11 mouse cellular contexts compared by ENCODE assay signal in the genomic region with DNA sequence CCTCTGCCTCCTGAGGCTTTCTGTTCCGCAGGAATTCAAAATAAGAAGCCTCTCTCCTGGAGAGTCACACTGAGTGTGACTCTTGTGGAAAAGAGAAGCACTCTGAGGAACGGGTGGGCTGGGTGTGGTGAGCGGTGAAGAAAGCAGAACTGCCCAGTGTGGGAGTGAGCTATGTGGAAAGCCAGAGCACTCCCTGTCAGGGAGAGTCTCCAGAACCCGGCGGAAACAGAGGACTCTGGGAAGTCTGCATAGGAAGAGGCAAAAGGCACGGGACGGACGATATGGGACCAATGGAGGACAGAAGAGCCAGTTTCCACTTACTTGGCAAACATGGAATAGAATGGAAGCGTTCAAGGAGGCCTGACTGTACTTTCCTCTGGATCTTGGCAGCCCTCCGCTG. TPM values are rescaled to one million over a fixed set of nuclear protein-coding genes. Genes with fewer than 3 reads are reported as not detected.
DNase-seq lines count a peak whose midpoint lies in the region; ATAC-seq lines count a peak whose summit lies in the region.
"Had no signal": no experiment of that assay in that cellular context is flagged by ENCODE, and none has a peak within 500 bp of the region (broad histone marks: within the 10 kb centered on the region; RNA-seq: fewer than 3 reads in every experiment).

No protein-coding gene starts in this region.

- no peak overlapping the region for H3K27ac ChIP-seq in liver, embryonic 16.5 days (ENCODE audit: low read length)
- H3K27ac ChIP-seq in liver, embryonic 12.5 days: no peak overlapping the region
- H3K27ac ChIP-seq in stomach, embryonic 16.5 days (ENCODE audit: low read length): no peak overlapping the region
- no peak overlapping the region for H3K27ac ChIP-seq in midbrain, embryonic 11.5 days (ENCODE audit: low read depth, low read length)
- H3K27ac ChIP-seq in midbrain, embryonic 16.5 days (ENCODE audit: low read length): no peak overlapping the region
- H3K27ac ChIP-seq in hindbrain, embryonic 12.5 days: no peak overlapping the region
- H3K27ac ChIP-seq: embryonic facial prominence, embryonic 10.5 days; limb, embryonic 12.5 days; neural tube, embryonic 13.5 days had no signal

- no peaks in the 10 kb centered on the region for H3K27me3 ChIP-seq in liver, embryonic 16.5 days (ENCODE audit: control insufficient read depth, insufficient read depth, low read depth, low read length)
- H3K27me3 ChIP-seq in liver, embryonic 12.5 days (replicated peaks): peaks cover 14% of the 10 kb centered on the region
- H3K27me3 ChIP-seq in stomach, embryonic 16.5 days (ENCODE audit: control insufficient read depth, insufficient read depth, low read length): no peaks in the 10 kb centered on the region
- H3K27me3 ChIP-seq in midbrain, embryonic 11.5 days (ENCODE audit: control insufficient read depth, insufficient read depth, low read length): no peaks in the 10 kb centered on the region
- no peaks in the 10 kb centered on the region for H3K27me3 ChIP-seq in midbrain, embryonic 16.5 days (ENCODE audit: control insufficient read depth, insufficient read depth, low read depth, low read length)
- no peaks in the 10 kb centered on the region for H3K27me3 ChIP-seq in hindbrain, embryonic 12.5 days
- H3K27me3 ChIP-seq: limb, embryonic 12.5 days; neural tube, embryonic 13.5 days had no signal

- no peaks in the 10 kb centered on the region for H3K9me3 ChIP-seq in liver, embryonic 16.5 days (replicated peaks; ENCODE audit: control insufficient read depth, low read length)
- no peaks in the 10 kb centered on the region for H3K9me3 ChIP-seq in liver, embryonic 12.5 days (replicated peaks)
- H3K9me3 ChIP-seq in stomach, embryonic 16.5 days (replicated peaks; ENCODE audit: control insufficient read depth, low read length): no peaks in the 10 kb centered on the region
- no peaks in the 10 kb centered on the region for H3K9me3 ChIP-seq in midbrain, embryonic 11.5 days (ENCODE audit: control insufficient read depth, low read length)
- no peaks in the 10 kb centered on the region for H3K9me3 ChIP-seq in midbrain, embryonic 16.5 days (replicated peaks; ENCODE audit: control insufficient read depth, low read length, poor library complexity, severe bottlenecking)
- no peaks in the 10 kb centered on the region for H3K9me3 ChIP-seq in hindbrain, embryonic 12.5 days (replicated peaks)
- H3K9me3 ChIP-seq: embryonic facial prominence, embryonic 10.5 days; limb, embryonic 12.5 days; neural tube, embryonic 13.5 days had no signal

- no peak overlapping the region for H3K9ac ChIP-seq in liver, embryonic 16.5 days (ENCODE audit: low read depth, low read length)
- H3K9ac ChIP-seq in liver, embryonic 12.5 days: no peak overlapping the region
- no peak overlapping the region for H3K9ac ChIP-seq in stomach, embryonic 16.5 days (ENCODE audit: low read length)
- no peak overlapping the region for H3K9ac ChIP-seq in midbrain, embryonic 11.5 days (ENCODE audit: low read length)
- H3K9ac ChIP-seq in midbrain, embryonic 16.5 days (ENCODE audit: low read depth, low read length): no peak overlapping the region
- no peak overlapping the region for H3K9ac ChIP-seq in hindbrain, embryonic 12.5 days
- H3K9ac ChIP-seq: limb, embryonic 12.5 days; neural tube, embryonic 13.5 days had no signal

- H3K4me2 ChIP-seq in liver, embryonic 16.5 days (ENCODE audit: low read depth, low read length): no peak overlapping the region
- H3K4me2 ChIP-seq in liver, embryonic 12.5 days: no peak overlapping the region
- no peak overlapping the region for H3K4me2 ChIP-seq in stomach, embryonic 16.5 days (ENCODE audit: low read depth, low read length)
- no peak overlapping the region for H3K4me2 ChIP-seq in midbrain, embryonic 11.5 days
- no peak overlapping the region for H3K4me2 ChIP-seq in midbrain, embryonic 16.5 days (ENCODE audit: low read length)
- H3K4me2 ChIP-seq in hindbrain, embryonic 12.5 days (replicated peaks): no peak overlapping the region
- H3K4me2 ChIP-seq: limb, embryonic 12.5 days; neural tube, embryonic 13.5 days had no signal

- no peak overlapping the region for H3K4me3 ChIP-seq in liver, embryonic 16.5 days (ENCODE audit: low read depth, low read length)
- no peak overlapping the region for H3K4me3 ChIP-seq in liver, embryonic 12.5 days
- no peak overlapping the region for H3K4me3 ChIP-seq in stomach, embryonic 16.5 days (replicated peaks; ENCODE audit: low read length)
- no peak overlapping the region for H3K4me3 ChIP-seq in midbrain, embryonic 11.5 days (ENCODE audit: low read depth, low read length)
- no peak overlapping the region for H3K4me3 ChIP-seq in midbrain, embryonic 16.5 days (ENCODE audit: low read depth, low read length)
- H3K4me3 ChIP-seq in hindbrain, embryonic 12.5 days: no peak overlapping the region
- H3K4me3 ChIP-seq: embryonic facial prominence, embryonic 10.5 days; limb, embryonic 12.5 days; neural tube, embryonic 13.5 days had no signal

- H3K4me1 ChIP-seq in liver, embryonic 16.5 days (ENCODE audit: control insufficient read depth, low read depth, low read length): no peaks in the 10 kb centered on the region; the same call in none of the 2 replicates
- no peaks in the 10 kb centered on the region for H3K4me1 ChIP-seq in liver, embryonic 12.5 days
- peaks cover 22% of the 10 kb centered on the region for H3K4me1 ChIP-seq in stomach, embryonic 16.5 days (ENCODE audit: control insufficient read depth, insufficient read depth, low read length)
- H3K4me1 ChIP-seq in midbrain, embryonic 11.5 days (ENCODE audit: control insufficient read depth, insufficient read depth, low read length): peaks cover 2% of the 10 kb centered on the region; the same call in 1 of the 2 replicates
- peaks cover 3% of the 10 kb centered on the region for H3K4me1 ChIP-seq in midbrain, embryonic 16.5 days (ENCODE audit: control insufficient read depth, insufficient read depth, low read length)
- peaks cover 21% of the 10 kb centered on the region for H3K4me1 ChIP-seq in hindbrain, embryonic 12.5 days

- ATAC-seq in liver, embryonic 16.5 days (ENCODE audit: low read depth): peak; percentile 19; the same call in 1 of the 2 replicates
- ATAC-seq in liver, embryonic 12.5 days: no peak
- peak; percentile 59; the same call in 1 of the 2 replicates for ATAC-seq in stomach, embryonic 16.5 days (ENCODE audit: insufficient read depth, low FRiP score)
- no peak for ATAC-seq in midbrain, embryonic 11.5 days (ENCODE audit: low FRiP score)
- no peak for ATAC-seq in midbrain, embryonic 16.5 days
- no peak for ATAC-seq in hindbrain, embryonic 12.5 days (ENCODE audit: low FRiP score)

- no peaks in the 10 kb centered on the region for H3K36me3 ChIP-seq in liver, embryonic 16.5 days (ENCODE audit: control insufficient read depth, insufficient read depth)
- no peaks in the 10 kb centered on the region for H3K36me3 ChIP-seq in liver, embryonic 12.5 days
- no peaks in the 10 kb centered on the region for H3K36me3 ChIP-seq in stomach, embryonic 16.5 days (ENCODE audit: control insufficient read depth, insufficient read depth, low read length)
- no peaks in the 10 kb centered on the region for H3K36me3 ChIP-seq in midbrain, embryonic 11.5 days (ENCODE audit: control insufficient read depth, insufficient read depth, low read length)
- no peaks in the 10 kb centered on the region for H3K36me3 ChIP-seq in midbrain, embryonic 16.5 days (ENCODE audit: control insufficient read depth, insufficient read depth, low read length)
- H3K36me3 ChIP-seq in hindbrain, embryonic 12.5 days: 0 out of 2 replicates have a peak, but pooled peaks cover 7% of the 10 kb centered on the region

- peak; percentile 23 for DNase-seq in gastrocnemius, postnatal 10 days
- peak; percentile 41 for DNase-seq in kidney, postnatal 10 days
- no peak for DNase-seq in midbrain, embryonic 11.5 days (ENCODE audit: low spot score, missing footprints)

- 34% methylated on average over 10 of the region's 10 CpGs for WGBS in liver, embryonic 16.5 days (ENCODE audit: insufficient replicate concordance)
- WGBS in liver, embryonic 12.5 days (ENCODE audit: insufficient replicate concordance): 41% methylated on average over 10 of the region's 10 CpGs
- 66% methylated on average over 10 of the region's 10 CpGs for WGBS in stomach, embryonic 16.5 days
- 92% methylated on average over 10 of the region's 10 CpGs for WGBS in midbrain, embryonic 11.5 days
- WGBS in midbrain, embryonic 16.5 days: 87% methylated on average over 10 of the region's 10 CpGs
- WGBS in hindbrain, embryonic 12.5 days: 91% methylated on average over 10 of the region's 10 CpGs

RNA-seq across cellular contexts. Expression of gene St6gal1, which starts 9.0 kb away (rescaled TPM):
- polyA plus RNA-seq in liver, embryonic 16.5 days (2015; fragmentation: Nextera tagmentation; extraction: Ambion mirVana): 16.7 and 21.1 TPM in 2 replicates
- polyA plus RNA-seq in liver, embryonic 12.5 days (2016; fragmentation: Nextera tagmentation; extraction: Ambion mirVana): 7.5 and 7.9 TPM in 2 replicates
- total RNA-seq in gastrocnemius, postnatal 10 days (2021): 1 to 10 TPM; 9.5 to 9.8 TPM
- 16.6 and 17.6 TPM in 2 replicates for polyA plus RNA-seq in stomach, embryonic 16.5 days (2015; fragmentation: Nextera tagmentation; extraction: Ambion mirVana)
- 31.8 and 34.1 TPM in 2 replicates for polyA plus RNA-seq in midbrain, embryonic 11.5 days (2014; fragmentation: Nextera tagmentation; extraction: Ambion mirVana)
- 19.3 and 28.5 TPM in 2 replicates for polyA plus RNA-seq in midbrain, embryonic 16.5 days (2015; fragmentation: Nextera tagmentation; extraction: Ambion mirVana)
- polyA plus RNA-seq in hindbrain, embryonic 12.5 days (2016; fragmentation: Nextera tagmentation; extraction: Ambion mirVana): 38.7 and 40.0 TPM in 2 replicates

Comparison
In these comparisons a context has a peak if more than half of its experiments do, and no peak if none do; other contexts are left out.
1. ATAC-seq: peak in liver, embryonic 16.5 days (single experiment) and stomach, embryonic 16.5 days (single experiment); none in liver, embryonic 12.5 days (single experiment), midbrain, embryonic 11.5 days (single experiment), midbrain, embryonic 16.5 days (single experiment) and hindbrain, embryonic 12.5 days (single experiment).